Mouse (Mus musculus): Measurements from ENCODE around the gene Slc22a14.

The Slc22a14 gene

DNA sequence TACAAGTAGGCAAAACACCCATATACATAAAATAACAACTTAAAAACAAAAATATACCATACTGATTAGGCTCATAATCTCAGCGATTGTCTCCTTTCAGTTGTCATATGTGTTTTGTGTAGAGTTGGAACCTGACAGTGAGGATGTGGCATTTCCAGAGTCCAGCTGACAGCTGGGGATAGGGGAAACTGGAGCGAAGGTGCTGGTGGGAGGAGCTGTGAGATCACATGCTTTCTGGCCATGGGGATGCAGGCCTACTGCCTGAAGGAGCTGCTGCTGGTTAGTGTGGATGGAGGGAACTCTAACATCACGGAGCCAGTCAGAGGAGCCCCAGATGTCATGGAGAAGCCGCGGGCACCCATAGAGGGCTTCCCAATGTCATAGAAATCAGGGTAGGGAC is 159.6 kb downstream of the Slc22a14 start:
- no peak for DNase-seq (ENCODE audit: low spot score)

- DNase-seq (ENCODE audit: low spot score): no peak
These were observed 161.7 kb downstream of the Slc22a14 start for GRCm38 (mm10) chr9:119203617-119204016.

GRCm38 (mm10) chr9:119201653-119202052 is 163.7 kb downstream of the Slc22a14 start:
- DNase-seq (ENCODE audit: low spot score): no peak

DNA sequence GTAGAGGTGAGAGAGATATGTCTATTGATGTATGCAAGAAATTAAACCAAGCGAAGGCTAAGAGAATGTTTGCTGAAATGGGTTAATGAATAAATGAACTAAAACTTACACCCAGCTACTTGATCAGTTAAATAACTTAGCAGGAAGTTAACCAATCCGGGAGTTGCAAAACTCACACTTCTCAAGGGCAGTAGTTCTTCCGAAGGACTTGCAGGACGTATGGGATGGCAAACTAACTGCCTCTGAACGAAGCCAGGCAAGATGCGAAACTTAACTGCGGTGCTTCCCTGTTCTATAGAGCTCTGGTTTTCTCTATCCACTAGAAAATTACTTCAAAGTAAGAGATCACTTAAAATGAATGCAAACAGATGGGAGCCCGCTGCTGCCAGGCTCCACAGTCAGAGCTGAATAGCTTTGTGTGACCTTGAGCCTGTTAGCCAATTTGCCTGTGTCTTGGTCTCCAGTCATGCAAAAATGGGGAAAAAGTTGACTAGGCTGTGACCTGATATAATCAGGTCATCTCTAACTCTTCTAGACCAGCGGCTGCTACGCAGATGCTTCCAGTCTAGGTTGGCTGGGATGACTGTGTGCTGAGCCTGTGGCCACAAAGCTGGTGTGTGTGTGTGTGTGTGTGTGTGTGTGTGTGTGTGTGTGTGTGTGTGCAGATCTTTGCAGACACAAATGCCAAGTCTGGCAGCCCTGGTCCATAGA is 166.0 kb downstream of the Slc22a14 start:
- DNase-seq (ENCODE audit: low spot score): no peak

GRCm38 (mm10) chr9:119192202-119192990 is 173.0 kb downstream of the Slc22a14 start:
- DNase-seq (ENCODE audit: low spot score): peak; percentile 31

- DNase-seq (ENCODE audit: low spot score): no peak
These were observed 184.1 kb downstream of the Slc22a14 start for GRCm38 (mm10) chr9:119181241-119181728.

GRCm38 (mm10) chr9:119179292-119179691 is 186.1 kb downstream of the Slc22a14 start:
- DNase-seq (ENCODE audit: low spot score): no peak

DNA sequence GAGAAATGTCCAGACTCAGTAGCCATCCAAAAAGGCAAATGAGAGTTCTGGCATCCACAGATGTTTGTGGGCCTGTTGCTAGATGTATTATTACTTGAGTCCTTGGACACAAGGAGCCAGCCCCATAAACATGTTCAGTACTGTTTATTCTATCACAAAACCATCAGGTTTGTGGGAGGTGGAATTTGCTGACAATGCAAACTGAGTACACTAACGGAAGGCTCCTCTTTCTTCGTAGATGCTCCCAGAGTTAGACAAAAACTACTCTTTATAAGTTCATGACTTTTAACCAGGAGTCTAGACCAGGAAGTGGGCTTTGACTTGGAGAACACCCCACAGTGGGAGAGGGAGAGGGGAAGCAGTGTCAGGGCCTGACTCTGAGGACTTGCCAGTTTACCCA is 197.7 kb downstream of the Slc22a14 start:
- no peak for DNase-seq (ENCODE audit: low spot score)

DNA sequence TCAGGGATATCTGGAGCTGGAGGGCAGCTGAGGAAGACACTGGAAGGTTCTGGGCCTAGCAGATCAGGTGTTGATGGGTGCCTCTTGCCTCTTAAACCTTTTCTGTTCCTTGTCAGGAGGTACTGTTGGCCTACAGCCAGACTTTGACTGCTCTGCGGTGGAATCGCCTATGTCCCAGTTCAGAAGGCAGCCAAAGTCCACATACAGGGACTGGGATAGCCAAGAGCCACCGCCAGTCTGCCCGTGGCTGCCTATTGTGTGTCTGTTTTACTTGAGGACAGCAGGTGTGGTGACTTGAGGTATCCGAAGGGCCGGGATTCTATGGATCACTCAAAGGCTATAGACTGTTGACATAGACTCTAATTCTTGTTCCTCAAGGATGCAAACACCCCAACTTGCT is 199.8 kb downstream of the Slc22a14 start:
- no peak for DNase-seq (ENCODE audit: low spot score)

DNA sequence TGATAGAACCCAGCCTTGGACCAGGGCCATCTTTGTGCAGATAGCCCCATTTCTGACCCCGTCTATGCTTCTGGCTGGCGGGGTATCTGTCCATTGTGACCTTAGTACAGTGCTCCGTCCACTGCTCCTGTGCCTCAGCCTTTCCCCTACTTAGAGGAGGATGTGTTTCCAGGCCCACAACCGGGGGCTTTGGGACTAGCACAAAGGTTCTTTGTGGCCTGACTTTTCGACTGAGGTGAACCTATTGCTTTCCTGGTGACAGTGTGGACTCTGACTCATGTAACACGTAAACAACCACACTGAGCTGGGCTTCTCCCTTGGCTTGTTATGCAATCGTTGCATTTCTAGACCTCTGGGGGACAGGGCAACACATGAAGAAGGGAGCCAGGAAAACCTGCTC is 200.6 kb downstream of the Slc22a14 start:
- no peak for DNase-seq (ENCODE audit: low spot score)

- DNase-seq (ENCODE audit: low spot score): no peak
These were observed 204.7 kb downstream of the Slc22a14 start for GRCm38 (mm10) chr9:119160689-119161088.

DNA sequence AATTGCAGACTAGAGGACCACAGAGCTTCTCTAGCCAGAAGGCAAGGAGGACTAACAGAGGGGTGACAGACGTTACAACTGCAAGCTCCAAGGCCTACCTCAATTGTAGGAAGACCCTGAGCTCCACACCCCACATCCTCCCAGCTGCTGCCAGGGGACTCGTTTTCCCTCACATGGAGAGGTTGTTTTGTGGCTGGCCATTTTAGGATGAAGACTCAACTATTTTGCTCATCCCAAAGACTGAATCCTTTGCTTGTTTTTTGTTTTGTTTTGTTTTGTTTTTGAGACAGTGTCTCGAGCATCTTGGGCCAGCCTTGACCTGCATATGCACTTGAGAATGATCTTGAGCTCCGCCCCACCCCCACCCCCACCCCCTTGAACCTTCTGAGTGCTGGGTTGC is 206.5 kb downstream of the Slc22a14 start, which contains the start of gene Gm47289:
Gm47289 (plus strand) TSS at position 301 of the 400 bp plus-strand sequence.
- DNase-seq (ENCODE audit: low spot score): no peak

GRCm38 (mm10) chr9:119156278-119157201 is 208.8 kb downstream of the Slc22a14 start, which contains the start of gene Acaa1b:
Gene Acaa1b, minus strand, starts transcription at chr9:119157093.
- DNase-seq (ENCODE audit: low spot score): peak; percentile 92

- no peak for DNase-seq (ENCODE audit: low spot score)
These were observed 209.5 kb downstream of the Slc22a14 start for GRCm38 (mm10) chr9:119155826-119156225.

- no peak for DNase-seq (ENCODE audit: low spot score)
These were observed 209.9 kb downstream of the Slc22a14 start for GRCm38 (mm10) chr9:119155416-119155815.

DNA sequence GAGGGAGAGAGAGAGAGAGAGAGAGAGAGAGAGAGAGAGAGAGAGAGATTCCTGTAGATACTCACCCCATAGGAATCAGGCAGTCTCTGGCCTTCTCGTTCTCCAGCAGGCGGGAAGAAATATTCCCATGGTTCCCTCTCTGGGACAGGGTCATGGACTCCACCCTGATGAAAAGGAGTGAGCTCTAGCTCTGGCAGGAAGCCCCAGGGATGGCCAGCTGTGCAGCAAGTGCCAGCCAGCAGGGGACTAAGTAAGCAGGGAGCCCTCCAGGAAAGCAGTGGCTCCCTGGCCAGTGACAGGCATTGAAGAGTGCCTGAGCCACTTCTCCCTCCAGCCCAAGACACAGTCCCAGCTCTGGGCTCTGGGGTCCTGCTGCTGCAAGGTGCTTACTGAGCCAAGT is 213.6 kb downstream of the Slc22a14 start:
- no peak for DNase-seq (ENCODE audit: low spot score)

DNA sequence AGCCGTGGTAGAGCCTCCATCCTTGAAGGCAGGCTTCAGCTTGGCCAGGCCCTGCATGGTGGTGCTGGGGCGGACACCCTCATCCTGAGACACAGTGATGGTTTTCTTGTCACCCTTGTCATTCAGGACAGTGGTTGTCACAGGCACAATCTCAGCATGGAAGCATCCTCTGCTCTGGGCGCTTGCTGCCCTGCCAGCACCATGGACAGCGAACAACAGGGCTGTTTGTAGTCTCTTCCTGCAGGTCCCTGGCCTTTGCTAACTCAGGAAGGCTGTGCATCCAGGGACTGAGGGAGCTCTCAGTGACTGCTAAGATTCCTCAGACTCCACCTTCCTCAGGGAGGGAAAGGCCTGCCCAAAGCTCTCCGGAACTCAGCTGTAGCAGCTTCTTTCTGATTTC is 215.8 kb downstream of the Slc22a14 start:
- peak; percentile 81 for DNase-seq (ENCODE audit: low spot score)

DNA sequence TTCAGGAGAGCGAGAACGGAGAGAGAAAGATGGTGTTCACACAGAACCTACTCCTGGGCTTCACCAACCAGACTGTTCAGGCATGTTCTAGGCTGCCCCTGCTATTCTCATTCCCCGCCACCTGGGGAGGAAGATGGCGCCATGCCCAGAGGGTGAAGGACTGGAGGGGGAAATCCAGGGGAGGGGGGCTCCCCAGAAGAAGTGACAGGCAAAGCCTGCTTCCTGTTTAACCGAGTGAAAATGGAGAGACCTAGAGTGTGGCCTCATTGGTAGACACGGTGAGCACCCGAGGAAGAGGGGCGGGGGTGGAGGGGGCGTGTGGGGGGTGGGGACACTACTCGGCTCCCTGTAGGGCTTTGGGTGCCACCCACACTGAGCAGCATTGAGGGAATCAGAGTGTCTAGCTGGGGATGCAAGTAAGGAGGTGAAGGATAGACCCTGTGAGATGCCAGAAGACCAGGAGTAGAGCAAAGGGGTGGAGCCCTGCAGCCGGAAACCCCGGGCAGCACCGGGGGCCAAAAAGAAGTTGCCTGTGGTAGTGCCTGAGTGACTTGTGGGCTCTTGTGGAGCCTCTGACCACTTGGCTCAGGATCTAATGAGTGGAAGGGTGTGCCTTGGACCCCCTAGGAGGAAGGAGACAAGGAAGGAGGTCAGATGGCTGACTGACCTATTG is 219.1 kb downstream of the Slc22a14 start:
- DNase-seq (ENCODE audit: low spot score): no peak

- DNase-seq (ENCODE audit: low spot score): no peak
These were observed 219.7 kb downstream of the Slc22a14 start for GRCm38 (mm10) chr9:119145638-119146037.

DNA sequence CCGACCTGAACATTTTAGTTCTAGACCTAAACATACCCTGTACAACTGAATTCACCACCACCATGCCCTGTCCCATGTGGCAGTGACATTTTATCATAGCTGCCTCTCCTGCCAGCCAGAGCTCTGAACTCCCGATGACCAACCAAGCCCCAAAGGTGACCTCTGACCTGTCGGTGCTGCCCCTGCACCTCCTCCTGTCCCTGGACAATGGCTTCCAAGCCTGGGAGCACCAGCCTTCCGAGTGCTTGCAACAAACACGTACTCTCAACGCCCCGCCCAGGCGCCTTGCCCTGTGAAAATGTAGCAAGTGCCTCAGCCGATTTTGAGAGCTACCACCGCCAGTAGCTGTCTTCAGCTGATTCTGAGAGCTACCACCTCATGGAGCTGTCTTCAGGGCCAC is 220.2 kb downstream of the Slc22a14 start:
- DNase-seq (ENCODE audit: low spot score): no peak

DNA sequence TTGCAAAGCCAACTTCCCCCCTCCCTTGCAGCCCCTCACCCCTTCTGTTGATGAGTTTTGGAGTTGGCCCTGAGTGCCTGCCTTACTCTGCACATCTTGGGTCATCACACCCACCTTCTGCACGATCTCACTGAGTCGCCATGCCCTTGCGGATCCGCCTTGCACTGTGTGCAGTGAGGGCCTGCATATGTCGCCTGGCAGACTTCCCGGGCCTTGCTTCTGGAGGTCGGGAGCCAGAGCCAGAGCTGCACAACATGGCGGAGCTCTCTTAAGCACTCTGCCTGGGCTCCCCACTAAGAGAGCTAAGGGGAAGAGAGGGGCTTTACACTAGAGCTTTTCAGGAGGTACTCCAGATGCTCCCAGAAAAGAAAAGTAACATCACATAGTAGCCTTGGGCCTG is 220.7 kb downstream of the Slc22a14 start:
- DNase-seq (ENCODE audit: low spot score): no peak
